Mouse (Mus musculus): ENCODE measurements around the gene Aagab. TPM values are rescaled to one million over a fixed set of nuclear protein-coding genes. Genes with fewer than 3 reads are reported as not detected.

Aagab gene
- polyA plus RNA-seq, 1 experiment from 2014 or later = 56.5 TPM

GRCm38 (mm10) chr9:63625090-63625756, 22.8 kb downstream of the Aagab start:
- H3K9ac ChIP-seq (replicated peaks) = no peak overlapping the region
- H3K9me3 ChIP-seq = no peaks in the 10 kb centered on the region
- H3K4me2 ChIP-seq (replicated peaks) = no peak overlapping the region
- ATAC-seq (ENCODE audit: low FRiP score, low read depth) = no peak
- H3K27ac ChIP-seq (replicated peaks) = no peak overlapping the region
- no peaks in the 10 kb centered on the region for H3K27me3 ChIP-seq
- H3K36me3 ChIP-seq = peaks cover 18% of the 10 kb centered on the region
- peaks cover 19% of the 10 kb centered on the region for H3K4me1 ChIP-seq
- H3K4me3 ChIP-seq = no peak overlapping the region
- 93% methylated on average over 9 of the region's 9 CpGs for WGBS

- 74% methylated on average over 4 of the region's 4 CpGs for WGBS
- H3K9me3 ChIP-seq = no peaks in the 10 kb centered on the region
- H3K4me3 ChIP-seq = no peak overlapping the region
- peaks cover 28% of the 10 kb centered on the region for H3K36me3 ChIP-seq
- peaks cover 13% of the 10 kb centered on the region for H3K4me1 ChIP-seq
- H3K9ac ChIP-seq (replicated peaks) = no peak overlapping the region
- no peak for ATAC-seq (ENCODE audit: low FRiP score, low read depth)
- no peak overlapping the region for H3K4me2 ChIP-seq (replicated peaks)
- no peaks in the 10 kb centered on the region for H3K27me3 ChIP-seq
- H3K27ac ChIP-seq (replicated peaks) = no peak overlapping the region
These were observed 29.6 kb downstream of the Aagab start for GRCm38 (mm10) chr9:63632045-63632444.

GRCm38 (mm10) chr9:63632924-63633323, 30.5 kb downstream of the Aagab start:
- Histone ChIP-seq H3K27ac (replicated peaks) (0 out of 2 replicates have a peak overlapping the region, but pooled peaks have one; percentile 1), H3K9me3 (no peaks in the 10 kb centered on the region), H3K4me1 (peaks cover 13% of the 10 kb centered on the region), H3K4me2 (replicated peaks) (no peak overlapping the region; the same call in 1 of the 2 replicates), H3K36me3 (peaks cover 30% of the 10 kb centered on the region), H3K27me3 (no peaks in the 10 kb centered on the region), H3K9ac (replicated peaks) (no peak overlapping the region), H3K4me3 (no peak overlapping the region)
- ATAC-seq (ENCODE audit: low FRiP score, low read depth) = 0 out of 2 replicates have a peak, but pooled peaks have one; percentile 44
- 28% methylated on average over 11 of the region's 11 CpGs for WGBS

- Histone ChIP-seq H3K4me2 (replicated peaks) (no peak overlapping the region), H3K36me3 (peaks cover 33% of the 10 kb centered on the region)
- 59% methylated on average over 7 of the region's 7 CpGs for WGBS
These were observed 30.9 kb downstream of the Aagab start for GRCm38 (mm10) chr9:63633334-63633733.

DNA sequence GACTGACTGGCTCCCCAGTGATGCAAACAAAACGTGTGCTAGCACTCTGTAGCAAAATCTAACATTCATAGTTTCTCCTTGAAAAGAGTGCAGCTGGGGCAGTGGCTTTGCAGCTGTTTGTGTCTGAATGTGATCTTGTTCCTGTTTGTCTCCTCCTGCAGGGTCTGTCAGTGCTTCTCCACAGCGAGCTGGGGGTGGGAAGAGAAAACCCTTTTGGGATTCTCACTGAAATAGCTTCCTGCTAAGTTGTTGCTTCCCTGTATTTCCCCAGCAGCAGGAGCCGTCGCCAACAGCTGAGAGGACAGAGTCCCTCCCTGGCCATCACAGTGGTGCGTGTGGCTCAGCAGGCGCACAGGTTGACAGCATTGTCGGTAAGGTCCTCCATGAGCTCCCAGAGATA, 33.7 kb downstream of the Aagab start:
- no peak overlapping the region for H3K4me2 ChIP-seq (replicated peaks)
- no peak overlapping the region for H3K9ac ChIP-seq (replicated peaks)
- peaks cover 39% of the 10 kb centered on the region for H3K36me3 ChIP-seq
- H3K4me1 ChIP-seq = peaks cover 13% of the 10 kb centered on the region
- H3K9me3 ChIP-seq = no peaks in the 10 kb centered on the region
- H3K27ac ChIP-seq (replicated peaks) = no peak overlapping the region
- WGBS = 77% methylated on average over 7 of the region's 7 CpGs
- H3K4me3 ChIP-seq = no peak overlapping the region
- no peaks in the 10 kb centered on the region for H3K27me3 ChIP-seq
- no peak for ATAC-seq (ENCODE audit: low FRiP score, low read depth)

More at GRCm38 (mm10) chr9:63633334-63633733, 30.9 kb downstream of the Aagab start:
- Histone ChIP-seq H3K9ac (replicated peaks) (no peak overlapping the region), H3K9me3 (no peaks in the 10 kb centered on the region), H3K4me1 (peaks cover 13% of the 10 kb centered on the region), H3K27me3 (no peaks in the 10 kb centered on the region), H3K4me3 (no peak overlapping the region), H3K27ac (replicated peaks) (no peak overlapping the region)
- ATAC-seq (ENCODE audit: low FRiP score, low read depth) = no peak

GRCm38 (mm10) chr9:63641983-63642646, 39.7 kb downstream of the Aagab start:
- Histone ChIP-seq H3K4me1 (no peaks in the 10 kb centered on the region), H3K36me3 (peaks cover 57% of the 10 kb centered on the region), H3K4me3 (no peak overlapping the region), H3K27me3 (no peaks in the 10 kb centered on the region), H3K27ac (replicated peaks) (no peak overlapping the region), H3K9ac (replicated peaks) (no peak overlapping the region), H3K9me3 (no peaks in the 10 kb centered on the region), H3K4me2 (replicated peaks) (no peak overlapping the region)
- WGBS = 90% methylated on average over 4 of the region's 4 CpGs
- ATAC-seq (ENCODE audit: low FRiP score, low read depth) = no peak

GRCm38 (mm10) chr9:63644011-63644410, 41.6 kb downstream of the Aagab start:
- Histone ChIP-seq H3K4me2 (replicated peaks) (no peak overlapping the region), H3K36me3 (peaks cover 66% of the 10 kb centered on the region), H3K27ac (replicated peaks) (no peak overlapping the region), H3K4me1 (no peaks in the 10 kb centered on the region), H3K9me3 (no peaks in the 10 kb centered on the region), H3K27me3 (no peaks in the 10 kb centered on the region), H3K4me3 (no peak overlapping the region), H3K9ac (replicated peaks) (no peak overlapping the region)
- WGBS = 96% methylated on average over 6 of the region's 6 CpGs
- no peak for ATAC-seq (ENCODE audit: low FRiP score, low read depth)

DNA sequence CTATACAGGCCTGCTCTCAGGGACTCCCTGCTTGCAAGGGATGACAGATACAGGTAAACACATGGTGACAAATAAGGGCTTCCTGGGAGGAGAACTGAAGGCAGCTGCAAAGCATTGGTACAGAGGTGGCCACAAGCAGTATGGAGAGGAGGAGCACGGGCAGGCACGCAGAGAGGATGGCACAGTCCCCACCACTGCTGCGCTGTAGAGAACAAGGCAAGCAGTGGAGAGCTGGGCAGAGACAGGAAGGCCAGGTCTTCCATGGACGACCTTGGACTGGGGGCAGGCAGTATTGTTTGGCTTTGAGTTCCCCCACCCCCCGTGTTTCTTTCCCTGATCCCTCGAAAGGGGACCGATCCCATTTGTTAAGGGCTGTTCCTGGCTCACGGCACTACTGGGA, 42.6 kb downstream of the Aagab start:
- Histone ChIP-seq H3K27me3 (no peaks in the 10 kb centered on the region), H3K9me3 (no peaks in the 10 kb centered on the region), H3K36me3 (peaks cover 68% of the 10 kb centered on the region), H3K9ac (replicated peaks) (no peak overlapping the region), H3K27ac (replicated peaks) (no peak overlapping the region), H3K4me3 (no peak overlapping the region), H3K4me1 (no peaks in the 10 kb centered on the region), H3K4me2 (replicated peaks) (no peak overlapping the region)
- ATAC-seq (ENCODE audit: low FRiP score, low read depth) = no peak
- 88% methylated on average over 8 of the region's 8 CpGs for WGBS

GRCm38 (mm10) chr9:63647581-63648519, 45.4 kb downstream of the Aagab start:
- peaks cover 6% of the 10 kb centered on the region for H3K4me1 ChIP-seq
- peaks cover 67% of the 10 kb centered on the region for H3K36me3 ChIP-seq
- WGBS = 87% methylated on average over 9 of the region's 9 CpGs
- H3K9me3 ChIP-seq = no peaks in the 10 kb centered on the region
- ATAC-seq (ENCODE audit: low FRiP score, low read depth) = no peak
- H3K4me3 ChIP-seq = no peak overlapping the region
- peak overlapping the region; percentile 15; the same call in 1 of the 2 replicates for H3K27ac ChIP-seq (replicated peaks)
- no peak overlapping the region for H3K9ac ChIP-seq (replicated peaks)
- H3K4me2 ChIP-seq (replicated peaks) = no peak overlapping the region
- no peaks in the 10 kb centered on the region for H3K27me3 ChIP-seq

- no peak overlapping the region for H3K9ac ChIP-seq (replicated peaks)
- ATAC-seq (ENCODE audit: low FRiP score, low read depth) = no peak
- 86% methylated on average over 9 of the region's 9 CpGs for WGBS
- no peaks in the 10 kb centered on the region for H3K9me3 ChIP-seq
- no peak overlapping the region for H3K4me3 ChIP-seq
- peaks cover 12% of the 10 kb centered on the region for H3K4me1 ChIP-seq
- peaks cover 61% of the 10 kb centered on the region for H3K36me3 ChIP-seq
- H3K4me2 ChIP-seq (replicated peaks) = no peak overlapping the region
- no peak overlapping the region for H3K27ac ChIP-seq (replicated peaks)
- H3K27me3 ChIP-seq = no peaks in the 10 kb centered on the region
These were observed 46.1 kb downstream of the Aagab start for GRCm38 (mm10) chr9:63648520-63648918.

DNA sequence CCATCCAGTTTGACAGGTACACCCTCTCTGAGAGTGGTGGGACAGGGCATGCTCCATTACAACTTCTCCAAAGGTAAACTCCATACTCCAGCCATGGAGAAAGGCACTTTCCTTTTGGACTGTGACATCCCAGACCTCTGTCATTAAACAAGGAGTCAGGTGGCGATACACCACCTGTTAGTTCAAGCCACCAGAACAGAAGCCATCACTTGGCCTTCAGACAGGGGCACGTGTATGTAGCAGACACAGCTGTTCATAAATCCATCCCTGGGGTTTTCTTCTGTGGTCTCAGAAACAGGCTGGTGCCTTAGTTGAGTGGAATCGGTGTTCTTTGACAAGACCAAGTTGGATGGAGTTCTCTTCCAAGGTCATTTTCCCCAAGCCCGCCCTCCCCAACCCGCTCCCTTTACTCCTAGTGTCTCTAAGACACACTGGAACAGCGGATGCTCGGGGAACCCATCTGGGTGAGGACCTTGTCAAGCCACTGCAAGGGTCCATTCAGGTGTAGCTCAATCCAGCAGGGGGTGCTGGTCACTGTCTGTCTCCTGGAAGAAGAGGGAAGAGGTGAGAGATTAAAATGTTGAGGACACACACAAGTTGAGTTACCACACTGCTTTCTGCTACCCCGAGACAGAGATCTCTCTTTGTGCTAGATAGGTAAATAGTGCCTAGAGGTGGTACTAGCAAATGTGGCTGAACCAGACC, 47.5 kb downstream of the Aagab start:
- Histone ChIP-seq H3K27me3 (no peaks in the 10 kb centered on the region), H3K9me3 (no peaks in the 10 kb centered on the region), H3K9ac (replicated peaks) (no peak overlapping the region), H3K4me3 (no peak overlapping the region), H3K4me1 (peaks cover 24% of the 10 kb centered on the region), H3K4me2 (replicated peaks) (no peak overlapping the region), H3K36me3 (peaks cover 55% of the 10 kb centered on the region), H3K27ac (replicated peaks) (no peak overlapping the region)
- WGBS = 89% methylated on average over 8 of the region's 8 CpGs
- no peak for ATAC-seq (ENCODE audit: low FRiP score, low read depth)

Data from midbrain, embryonic 12.5 days (tissue).